Mouse (Mus musculus) MEL (cell line): ENCODE data around the gene Ergic1. TPM values are rescaled to one million over a fixed set of nuclear protein-coding genes. Genes with fewer than 3 reads are reported as not detected.

Source experiments
- DNase-seq: peaks from one replicate; pipeline ENCODE4 v3.0.0; 2011; ENCODE audit warnings: low read depth, low spot score
- H3K27ac ChIP-seq: 2 replicates; pipeline ENCODE4 v1.5.1; 2012; ENCODE audit warnings: low read depth, mild to moderate bottlenecking, control low read depth, low read length, moderate library complexity; ENCODE audit not compliant: control insufficient read depth
- H3K27me3 ChIP-seq, 2 experiments: fragments of 150-350 bp in 1 of 2; sonication (generic) in 1 of 2; 2 replicates each; pipeline ENCODE4 v1.6.1; 2012; ENCODE audit warnings: low read length in 2 of 2, mild to moderate bottlenecking in 2 of 2, improper control_type of control experiment in 1 of 2, moderate library complexity in 1 of 2; ENCODE audit not compliant: insufficient read depth in 2 of 2, control insufficient read depth in 1 of 2
- H3K36me3 ChIP-seq, 2 experiments: 2 replicates each; pipeline ENCODE4 v1.6.1; 2012 to 2014; ENCODE audit warnings: low read length in 2 of 2, improper control_type of control experiment in 1 of 2, inconsistent platforms in 1 of 2, mild to moderate bottlenecking in 1 of 2; ENCODE audit not compliant: insufficient read depth in 2 of 2, control insufficient read depth in 1 of 2
- H3K4me1 ChIP-seq, 2 experiments: fragments of 150-350 bp in 1 of 2; sonication (generic) in 1 of 2; 2 replicates each; pipeline ENCODE4 v1.6.1; 2012; ENCODE audit warnings: low read length in 2 of 2, improper control_type of control experiment in 1 of 2, mild to moderate bottlenecking in 1 of 2; ENCODE audit not compliant: insufficient read depth in 2 of 2, control insufficient read depth in 1 of 2
- H3K4me3 ChIP-seq, 2 experiments: fragments of 150-350 bp in 1 of 2; sonication (generic) in 1 of 2; 2 replicates each; pipeline ENCODE4 v1.5.1; 2012; ENCODE audit warnings: low read depth in 2 of 2, low read length in 2 of 2, mild to moderate bottlenecking in 2 of 2, moderate library complexity in 2 of 2, control low read depth in 1 of 2, improper control_type of control experiment in 1 of 2; ENCODE audit not compliant: control insufficient read depth in 1 of 2, insufficient read depth in 1 of 2
- H3K79me2 ChIP-seq: 2 replicates; pipeline ENCODE4 v1.6.1; 2012; ENCODE audit warnings: mild to moderate bottlenecking, low read length, moderate library complexity; ENCODE audit not compliant: control insufficient read depth, poor library complexity, insufficient read depth
- H3K9ac ChIP-seq: 2 replicates; pipeline ENCODE4 v1.6.1; 2012; ENCODE audit warnings: low read depth, mild to moderate bottlenecking, control low read depth, low read length, moderate library complexity; ENCODE audit not compliant: control insufficient read depth, poor library complexity, severe bottlenecking
- H3K9me3 ChIP-seq: fragments of 150-350 bp; sonication (generic); replicated peaks from 2 replicates; pipeline ENCODE4 v1.6.1; 2012; ENCODE audit warnings: mild to moderate bottlenecking, low read length, improper control_type of control experiment, moderate library complexity; ENCODE audit not compliant: insufficient read depth
- BHLHE40 ChIP-seq: IDR thresholded peaks from 2 replicates; pipeline ENCODE4 v1.6.1; 2012; ENCODE audit warnings: low read depth, mild to moderate bottlenecking, inconsistent platforms, low read length, improper control_type of control experiment, borderline replicate concordance
- ELF1 ChIP-seq: IDR thresholded peaks from 2 replicates; pipeline ENCODE4 v1.6.1; 2014; ENCODE audit warnings: low read depth, mild to moderate bottlenecking, inconsistent platforms, low read length, improper control_type of control experiment, moderate library complexity
- ETS1 ChIP-seq: IDR thresholded peaks from 2 replicates; pipeline ENCODE4 v1.6.1; 2012; ENCODE audit warnings: low read depth, mild to moderate bottlenecking, inconsistent platforms, low read length, improper control_type of control experiment, moderate library complexity
- JUND ChIP-seq: IDR thresholded peaks from 2 replicates; pipeline ENCODE4 v1.6.1; 2011; ENCODE audit warnings: low read depth, mild to moderate bottlenecking, improper control_type of control experiment, low read length
- MAFK ChIP-seq: IDR thresholded peaks from 2 replicates; pipeline ENCODE4 v1.6.1; 2011; ENCODE audit warnings: low read depth, mild to moderate bottlenecking, low read length, improper control_type of control experiment, borderline replicate concordance
- MAZ ChIP-seq: IDR thresholded peaks from 2 replicates; pipeline ENCODE4 v1.6.1; 2012; ENCODE audit warnings: low read depth, mild to moderate bottlenecking, inconsistent platforms, low read length, improper control_type of control experiment
- MEF2A ChIP-seq: IDR thresholded peaks from 2 replicates; pipeline ENCODE4 v1.6.1; 2014; ENCODE audit warnings: low read depth, mild to moderate bottlenecking, inconsistent platforms, low read length, improper control_type of control experiment; ENCODE audit not compliant: poor library complexity, insufficient replicate concordance, severe bottlenecking; ENCODE audit errors: extremely low read depth
- MXI1 ChIP-seq: IDR thresholded peaks from 2 replicates; pipeline ENCODE4 v1.6.1; 2011; ENCODE audit warnings: mild to moderate bottlenecking, low read depth, low read length, improper control_type of control experiment
- MYB ChIP-seq: IDR thresholded peaks from 2 replicates; pipeline ENCODE4 v1.6.1; 2011; ENCODE audit warnings: mild to moderate bottlenecking, low read depth, low read length, improper control_type of control experiment
- NELFE ChIP-seq: IDR thresholded peaks from 2 replicates; pipeline ENCODE4 v1.6.1; 2011; ENCODE audit warnings: low read depth, low read length, improper control_type of control experiment
- POLR2AphosphoS2 ChIP-seq: IDR thresholded peaks from 2 replicates; pipeline ENCODE4 v1.6.1; 2011; ENCODE audit warnings: low read length, improper control_type of control experiment
- RCOR1 ChIP-seq: IDR thresholded peaks from 2 replicates; pipeline ENCODE4 v1.6.1; 2012; ENCODE audit warnings: low read depth, mild to moderate bottlenecking, inconsistent platforms, low read length, improper control_type of control experiment
- SIN3A ChIP-seq: IDR thresholded peaks from 2 replicates; pipeline ENCODE4 v1.6.1; 2012; ENCODE audit warnings: low read length, improper control_type of control experiment, inconsistent platforms
- TBP ChIP-seq: IDR thresholded peaks from 2 replicates; pipeline ENCODE4 v1.8.0; 2011; ENCODE audit warnings: low read depth, low read length, improper control_type of control experiment
- USF2 ChIP-seq, 2 experiments: IDR thresholded peaks; 2 replicates each; pipeline ENCODE4 v1.6.1; 2011 to 2012; ENCODE audit warnings: improper control_type of control experiment in 2 of 2, low read length in 2 of 2, borderline replicate concordance in 1 of 2, inconsistent platforms in 1 of 2, low read depth in 1 of 2, mild to moderate bottlenecking in 1 of 2; ENCODE audit not compliant: insufficient read depth in 1 of 2
- ZC3H11A ChIP-seq: IDR thresholded peaks from 2 replicates; pipeline ENCODE4 v1.6.1; 2012; ENCODE audit warnings: low read depth, mild to moderate bottlenecking, inconsistent platforms, low read length, improper control_type of control experiment
- ZMIZ1 ChIP-seq: IDR thresholded peaks from 2 replicates; pipeline ENCODE4 v1.6.1; 2012; ENCODE audit warnings: low read depth, mild to moderate bottlenecking, inconsistent platforms, low read length, improper control_type of control experiment, moderate library complexity
- ZNF384 ChIP-seq: IDR thresholded peaks from 2 replicates; pipeline ENCODE4 v1.6.1; 2012; ENCODE audit warnings: low read depth, mild to moderate bottlenecking, inconsistent platforms, low read length, improper control_type of control experiment
- polyA plus RNA-seq, 2 experiments: library from polyadenylated mRNA; stranded (reverse) in 1 of 2; unstranded in 1 of 2; fragments of >175 nt in 1 of 2; fragments of >200 nt in 1 of 2; gene quantifications; 2 replicates each; pipeline versions ENCODE4 v1.2.1 to v1.2.4; 2012; ENCODE audit warnings: low replicate concordance in 2 of 2, low read depth in 1 of 2; ENCODE audit not compliant: insufficient read length in 2 of 2, insufficient read depth in 1 of 2, missing spikeins in 1 of 2
- total RNA-seq: library from RNA; depleted of rRNA; stranded (reverse); fragments of 300-350 nt; gene quantifications from 2 replicates; pipeline ENCODE4 v1.2.3, GENCODE M21; 2012

Ergic1 gene
- total and polyA plus RNA-seq, 3 experiments, result 78.5 to 730 (median 95.6) TPM

GRCm38 (mm10) chr17:26689810-26690209 lies 128.5 kb downstream of the Ergic1 start (continued):
- no peak for TF ChIP-seq TBP
- peak; percentile 46; the same call in 1 of the 2 replicates for TF ChIP-seq MAFK
- no peak for TF ChIP-seq MYB
- no peak for TF ChIP-seq ZNF384

GRCm38 (mm10) chr17:26690236-26690635 lies 128.9 kb downstream of the Ergic1 start:
- Histone ChIP-seq H3K4me3 (no peak overlapping the region), H3K4me1 (peaks cover 6 to 23% of the 10 kb centered on the region in 2 experiments)

GRCm38 (mm10) chr17:26691110-26691509 lies 129.8 kb downstream of the Ergic1 start:
- no peaks in the 10 kb centered on the region for H3K27me3 ChIP-seq
- peaks cover 5 to 20% of the 10 kb centered on the region in 2 experiments for H3K36me3 ChIP-seq
- TF ChIP-seq JUND (no peak), RCOR1 (no peak), SIN3A (no peak), MYB (no peak), NELFE (no peak), MAZ (no peak), POLR2AphosphoS2 (no peak), ETS1 (no peak), MEF2A (no peak), USF2 (IDR thresholded peaks at IDR 0.05; ENCODE audit: borderline replicate concordance in 1 of 2, insufficient read depth in 1 of 2, low read depth in 1 of 2, low read length in 2 of 2) (no peak)
- no peak overlapping the region for H3K4me3 ChIP-seq
- no peaks in the 10 kb centered on the region for H3K9me3 ChIP-seq
- H3K4me1 ChIP-seq, result peaks cover 6 to 23% of the 10 kb centered on the region in 2 experiments
- no peaks in the 10 kb centered on the region; the same call in none of the 2 replicates for H3K79me2 ChIP-seq
- H3K9ac ChIP-seq, result no peak overlapping the region
- DNase-seq, result no peak
- no peak overlapping the region for H3K27ac ChIP-seq

More at GRCm38 (mm10) chr17:26690236-26690635, 128.9 kb downstream of the Ergic1 start:
- no peaks in the 10 kb centered on the region; the same call in none of the 2 replicates for H3K79me2 ChIP-seq
- DNase-seq, result no peak
- TF ChIP-seq BHLHE40, result no peak
- TF ChIP-seq ETS1, result no peak
- TF ChIP-seq ZC3H11A, result no peak
- TF ChIP-seq ELF1, result no peak
- no peak for TF ChIP-seq ZMIZ1
- TF ChIP-seq SIN3A, result no peak
- TF ChIP-seq MXI1, result no peak
- no peaks in the 10 kb centered on the region for H3K9me3 ChIP-seq
- no peak overlapping the region; the same call in 1 of the 2 replicates for H3K27ac ChIP-seq
- no peak overlapping the region for H3K9ac ChIP-seq
- H3K36me3 ChIP-seq, result peaks cover 5 to 20% of the 10 kb centered on the region in 2 experiments
- no peaks in the 10 kb centered on the region for H3K27me3 ChIP-seq
